Mouse (Mus musculus): ENCODE data around the gene Nell2.

DNA sequence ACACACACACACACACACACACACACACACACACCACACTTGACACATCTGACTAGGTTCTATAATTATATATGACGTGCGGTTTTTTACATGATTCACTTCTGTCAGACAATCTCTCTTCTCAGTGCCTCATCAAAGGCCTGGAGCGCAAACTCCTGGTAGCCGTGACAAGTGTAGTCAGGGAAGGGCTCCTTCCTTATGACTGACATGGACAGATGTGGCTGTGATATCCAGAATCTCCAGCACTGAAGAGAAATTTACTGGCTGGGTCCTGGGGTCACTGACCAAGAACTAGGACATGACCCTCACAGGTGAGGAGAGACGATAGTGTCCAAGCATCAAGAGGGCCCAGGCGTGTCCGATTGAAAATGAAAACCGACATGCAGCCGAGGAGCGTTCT, 160.2 kb downstream of the Nell2 start:
- TF ChIP-seq POLR2A (IDR thresholded peaks at IDR 0.05; ENCODE audit: insufficient read depth, low read depth, low read length) = no peak
- no peak for TF ChIP-seq CTCF (IDR thresholded peaks at IDR 0.05; ENCODE audit: insufficient read depth, low read depth, low read length)

All from olfactory bulb, adult 2 months (tissue).